10 mouse cellular contexts compared by ENCODE assay signal in genomic region chr1:138837786-138838743, GRCm38 (mm10). TPM values are rescaled to one million over a fixed set of nuclear protein-coding genes. Genes with fewer than 3 reads are reported as not detected.
DNase-seq lines count a peak whose midpoint lies in the region; ATAC-seq lines count a peak whose summit lies in the region.
"Had no signal": no experiment of that assay in that cellular context is flagged by ENCODE, and none has a peak within 500 bp of the region (broad histone marks: within the 10 kb centered on the region; RNA-seq: fewer than 3 reads in every experiment).

No protein-coding gene starts in this region.

- 23% methylated on average over 27 of the region's 27 CpGs for WGBS in heart, embryonic 15.5 days
- 9% methylated on average over 27 of the region's 27 CpGs for WGBS in midbrain, embryonic 14.5 days

- H3K4me1 ChIP-seq in heart, embryonic 15.5 days (replicated peaks), result peaks cover 19% of the 10 kb centered on the region
- H3K4me1 ChIP-seq in midbrain, embryonic 14.5 days (ENCODE audit: control insufficient read depth, insufficient read depth, low read length), result no peaks in the 10 kb centered on the region

- ATAC-seq in heart, embryonic 15.5 days (replicated peaks; ENCODE audit: insufficient number of reproducible peaks, insufficient read depth, low FRiP score, low read depth), result no peak
- no peak for ATAC-seq in midbrain, embryonic 14.5 days (ENCODE audit: low FRiP score, low TSS enrichment)

- no peak overlapping the region for H3K27ac ChIP-seq in heart, embryonic 15.5 days
- peak overlapping the region; percentile 97 for H3K27ac ChIP-seq in midbrain, embryonic 14.5 days (replicated peaks; ENCODE audit: low read depth, low read length)

- H3K4me3 ChIP-seq in heart, embryonic 15.5 days, result peak overlapping the region; percentile 19; the same call in 1 of the 2 replicates
- H3K4me3 ChIP-seq in midbrain, embryonic 14.5 days (replicated peaks; ENCODE audit: low read depth, low read length), result peak overlapping the region; percentile 47
- H3K4me3 ChIP-seq: myocyte had no signal

- H3K9ac ChIP-seq in heart, embryonic 15.5 days, result no peak overlapping the region
- peak overlapping the region; percentile 93 for H3K9ac ChIP-seq in midbrain, embryonic 14.5 days (replicated peaks; ENCODE audit: low read length)

- peaks cover 90% of the 10 kb centered on the region for H3K27me3 ChIP-seq in heart, embryonic 15.5 days
- H3K27me3 ChIP-seq in midbrain, embryonic 14.5 days (ENCODE audit: control insufficient read depth, insufficient read depth, low read length), result peaks cover 25% of the 10 kb centered on the region; the same call in 1 of the 2 replicates
- H3K27me3 ChIP-seq: CH12.LX had no signal

- no peaks in the 10 kb centered on the region for H3K9me3 ChIP-seq in heart, embryonic 15.5 days (replicated peaks)
- no peaks in the 10 kb centered on the region for H3K9me3 ChIP-seq in midbrain, embryonic 14.5 days (ENCODE audit: control insufficient read depth, low read length)

- no peaks in the 10 kb centered on the region for H3K36me3 ChIP-seq in heart, embryonic 15.5 days
- H3K36me3 ChIP-seq in midbrain, embryonic 14.5 days (ENCODE audit: control insufficient read depth, insufficient read depth, low read length), result peaks cover 18% of the 10 kb centered on the region

- peak overlapping the region; percentile 8; the same call in 1 of the 2 replicates for H3K4me2 ChIP-seq in heart, embryonic 15.5 days
- peak overlapping the region; percentile 63 for H3K4me2 ChIP-seq in midbrain, embryonic 14.5 days (ENCODE audit: low read length)

- DNase-seq in heart, adult 11 months, result no peak
- DNase-seq in ES-CJ7 (ENCODE audit: low read depth, low spot score), result peak; percentile 36
- DNase-seq in forelimb bud, embryonic 11.5 days (ENCODE audit: low read depth, low spot score), result peak; percentile 81
- DNase-seq in midbrain, embryonic 14.5 days, result peak; percentile 59
- DNase-seq in frontal cortex, postnatal 36 days (ENCODE audit: low spot score in 2 of 2), result no peak
- no peak for DNase-seq in right cerebral cortex, adult 2 months (ENCODE audit: low spot score in 2 of 2)
- no peak for DNase-seq in gastrocnemius, postnatal 10 days

RNA-seq across cellular contexts. Expression of gene Lhx9, which starts 10.3 kb away (rescaled TPM):
- polyA plus RNA-seq in heart, embryonic 15.5 days (2015; fragmentation: Nextera tagmentation; extraction: Ambion mirVana), result 0.18 and 0.24 TPM in 2 replicates
- polyA plus RNA-seq in midbrain, embryonic 14.5 days (2014; fragmentation: Nextera tagmentation; extraction: Ambion mirVana), result 114 and 129 TPM in 2 replicates
- total RNA-seq in gastrocnemius, postnatal 10 days (2021), result not detected

RNA-seq across cellular contexts. Expression of gene 2310009B15Rik, which starts 18.6 kb away (rescaled TPM):
- polyA plus RNA-seq in heart, embryonic 15.5 days (2015; fragmentation: Nextera tagmentation; extraction: Ambion mirVana), result 25.5 and 29.1 TPM in 2 replicates
- 47.4 and 52.1 TPM in 2 replicates for polyA plus RNA-seq in midbrain, embryonic 14.5 days (2014; fragmentation: Nextera tagmentation; extraction: Ambion mirVana)
- total RNA-seq in gastrocnemius, postnatal 10 days (2021), result 10 to 100 TPM; 18.1 to 19.8 TPM

Comparison
In these comparisons a context has a peak if more than half of its experiments do, and no peak if none do; other contexts are left out.
1. DNase-seq: peak in ES-CJ7 (single experiment), forelimb bud, embryonic 11.5 days (single experiment) and midbrain, embryonic 14.5 days (single experiment); none in heart, adult 11 months (single experiment), frontal cortex, postnatal 36 days (0 of 2), right cerebral cortex, adult 2 months (0 of 2) and gastrocnemius, postnatal 10 days (single experiment).
2. RNA of gene Lhx9, which starts 10.3 kb away (polyA plus RNA-seq): 114 to 129 TPM in midbrain, embryonic 14.5 days; 0.18 to 0.24 TPM in heart, embryonic 15.5 days; every median in the first group is over 10 times any median in the second.